Mouse (Mus musculus) T-helper 1 cell (primary cell): ENCODE results near the gene Gm4788.
"Not testable (repeated sequence)": the region's sequence is repeated elsewhere in the genome, so short reads cannot be mapped to it uniquely, and the experiment has no call there.

Experiments
- in situ Hi-C: fragments of 300-600 bp; cut with MboI, MseI; formaldehyde crosslinking; loops from one replicate; pipeline ENCODE4 v1.15.1; 2025; ENCODE audit warnings: high pct_unique_total_duplicates

Gene Gm4788

GRCm38 (mm10) chr1:139781143-139781542 is at the start of gene Gm4788:
TSS of gene Gm4788 (minus strand) at chr1:139781243.
- in situ Hi-C loops, result no loop called here

GRCm38 (mm10) chr1:139808594-139808993 is 27.6 kb upstream of the Gm4788 start:
- in situ Hi-C loops, result no loop called here

GRCm38 (mm10) chr1:139769913-139770312 is 11.1 kb downstream of the Gm4788 start:
- in situ Hi-C loops, result loop anchor here (5.0 kb wide), 1 partner anchor 47 kb away; no protein-coding TSS in a partner anchor

- in situ Hi-C loops, result not testable (repeated sequence)
Measured at GRCm38 (mm10) chr1:139716681-139717080, 64.4 kb downstream of the Gm4788 start.

GRCm38 (mm10) chr1:139716249-139716648 is 64.8 kb downstream of the Gm4788 start:
- in situ Hi-C loops, result not testable (repeated sequence)

- in situ Hi-C loops, result not testable (repeated sequence)
Measured at GRCm38 (mm10) chr1:139649921-139650320, 131.1 kb downstream of the Gm4788 start.
